Mouse (Mus musculus): Measurements from ENCODE around the gene Dgki. TPM values are rescaled to one million over a fixed set of nuclear protein-coding genes. Genes with fewer than 3 reads are reported as not detected.

Gene Dgki
- polyA plus RNA-seq, 1 experiment from 2014 or later = 0.56 TPM

DNA sequence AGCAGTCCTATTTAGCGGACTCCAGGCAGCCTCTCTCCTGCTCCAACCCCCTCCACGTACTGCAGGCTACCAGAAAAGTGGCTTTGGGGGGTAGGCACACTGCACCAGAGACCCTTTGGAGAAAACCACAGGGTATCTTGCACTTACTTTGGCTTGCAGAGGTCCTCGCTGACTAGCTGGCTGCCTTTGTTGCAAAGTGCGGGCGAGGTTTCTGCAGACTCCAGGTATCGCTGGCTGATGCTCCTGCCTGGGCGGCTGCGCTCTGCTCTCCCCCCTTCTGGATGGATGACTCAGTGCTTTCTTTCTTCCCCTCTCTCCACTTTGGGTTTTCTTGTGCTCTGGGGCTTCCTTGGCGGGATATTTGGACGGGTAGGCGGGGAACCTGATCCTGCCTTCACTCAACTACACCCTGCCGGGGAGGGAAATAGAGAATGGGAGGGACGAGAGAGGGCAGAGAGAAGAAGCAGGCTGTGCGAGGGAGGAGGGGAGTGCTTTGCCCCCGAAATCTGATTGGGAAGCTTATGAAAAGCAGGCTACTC is 490.2 kb downstream of the Dgki start, which contains the start of gene Ptn:
Ptn (minus strand) TSS at position 474 of the 539 bp plus-strand sequence.
- Histone ChIP-seq H3K36me3 (replicated peaks) (peaks cover 23% of the 10 kb centered on the region), H3K27me3 (replicated peaks; ENCODE audit: low read depth, poor library complexity, severe bottlenecking) (no peaks in the 10 kb centered on the region), H3K4me1 (peaks cover 44% of the 10 kb centered on the region), H3K27ac (replicated peaks) (peak within 1 kb of the TSS; percentile 95), H3K9me3 (no peaks in the 10 kb centered on the region), H3K4me3 (peak within 1 kb of the TSS; percentile 77)
- DNase-seq (ENCODE audit: low spot score) = peak; percentile 83
- WGBS = under 1% methylated on average over 15 of the region's 15 CpGs

DNA sequence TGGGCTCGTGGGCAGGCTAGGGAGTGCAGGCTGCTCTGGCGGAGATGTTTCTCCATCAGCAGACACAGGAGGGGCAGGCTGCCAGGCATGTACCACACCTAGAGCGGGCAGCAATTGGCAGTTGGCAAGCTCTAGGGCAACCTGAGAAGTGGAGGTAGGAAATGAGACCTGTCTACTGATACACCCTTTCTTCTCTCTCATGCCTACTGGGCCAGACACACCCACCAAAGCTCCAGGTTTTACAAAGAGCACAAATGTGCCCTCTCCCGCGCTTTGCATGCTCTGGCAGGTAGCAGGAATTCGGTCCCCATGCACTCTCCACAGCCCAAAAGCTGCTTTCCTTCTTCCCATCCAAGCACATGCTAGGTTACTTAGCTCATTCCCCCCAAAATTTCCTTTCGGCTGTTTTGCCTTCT is 490.7 kb downstream of the Dgki start:
- Histone ChIP-seq H3K4me3 (peak overlapping the region; percentile 77), H3K9me3 (no peaks in the 10 kb centered on the region), H3K4me1 (peaks cover 44% of the 10 kb centered on the region), H3K27ac (replicated peaks) (peak overlapping the region; percentile 95), H3K36me3 (replicated peaks) (peaks cover 28% of the 10 kb centered on the region), H3K27me3 (replicated peaks; ENCODE audit: low read depth, poor library complexity, severe bottlenecking) (no peaks in the 10 kb centered on the region)
- peak; percentile 72 for DNase-seq (ENCODE audit: low spot score)
- WGBS = 3% methylated on average over 7 of the region's 7 CpGs

DNA sequence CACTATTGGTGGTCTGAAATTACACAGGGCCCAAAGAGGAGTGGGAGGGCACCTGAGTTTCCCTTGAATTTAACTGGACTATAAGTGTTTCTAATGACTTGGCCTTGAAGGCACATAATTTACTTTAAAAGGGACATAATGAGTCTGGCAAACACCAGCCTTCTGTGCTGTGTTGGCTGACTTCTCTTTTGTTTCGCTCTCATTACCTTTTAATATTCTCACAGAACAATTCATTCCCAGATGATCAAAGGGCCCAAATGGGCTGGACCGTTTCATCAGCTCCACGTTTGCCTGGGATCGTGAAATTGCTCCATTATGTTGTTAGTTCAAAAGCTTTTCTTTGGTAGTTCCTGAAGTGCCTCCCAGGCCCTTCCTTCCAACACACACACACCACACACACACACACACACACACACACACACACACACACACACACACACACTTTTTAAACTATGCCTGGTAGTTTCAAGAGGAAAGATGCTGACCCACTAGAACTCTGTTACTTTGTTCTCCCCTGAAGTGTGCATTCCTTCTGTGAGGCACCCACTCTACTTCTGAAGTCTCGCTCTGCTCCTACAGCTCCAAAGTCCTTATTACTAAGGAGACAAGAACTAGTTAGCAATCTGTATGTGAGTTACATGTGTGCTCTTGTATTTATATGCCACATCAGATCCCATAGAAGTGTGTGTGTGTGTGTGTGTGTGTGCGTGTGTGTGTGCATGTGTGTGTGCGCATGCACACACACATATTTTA is 491.5 kb downstream of the Dgki start:
- no peaks in the 10 kb centered on the region for H3K27me3 ChIP-seq (replicated peaks; ENCODE audit: low read depth, poor library complexity, severe bottlenecking)
- peak overlapping the region; percentile 95 for H3K27ac ChIP-seq (replicated peaks)
- H3K36me3 ChIP-seq (replicated peaks) = peaks cover 35% of the 10 kb centered on the region
- H3K9me3 ChIP-seq = no peaks in the 10 kb centered on the region
- 32% methylated on average over 7 of the region's 7 CpGs for WGBS
- H3K4me3 ChIP-seq = peak overlapping the region; percentile 77
- DNase-seq (ENCODE audit: low spot score) = peak; percentile 39
- H3K4me1 ChIP-seq = peaks cover 44% of the 10 kb centered on the region

DNA sequence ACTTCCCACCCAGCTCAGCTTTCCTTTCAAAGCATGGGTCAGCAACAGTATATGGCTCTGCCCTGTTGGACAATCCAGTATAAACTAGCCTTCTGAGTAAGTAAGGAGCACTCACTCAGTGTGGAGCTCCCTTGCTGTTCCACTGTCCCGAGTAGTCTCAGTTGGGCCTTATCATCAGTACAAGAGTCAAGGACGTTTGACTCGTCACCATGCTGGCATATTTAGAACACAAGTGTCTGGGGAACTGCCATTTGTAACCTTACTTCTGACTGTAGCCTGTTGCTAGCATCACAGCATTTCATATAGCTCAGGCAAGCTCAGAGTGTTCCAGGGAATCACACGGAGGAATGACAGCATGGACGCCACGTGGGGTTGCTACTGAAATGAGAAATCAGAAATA is 493.1 kb downstream of the Dgki start:
- Histone ChIP-seq H3K4me1 (peaks cover 49% of the 10 kb centered on the region), H3K27me3 (replicated peaks; ENCODE audit: low read depth, poor library complexity, severe bottlenecking) (no peaks in the 10 kb centered on the region), H3K36me3 (replicated peaks) (peaks cover 50% of the 10 kb centered on the region), H3K9me3 (no peaks in the 10 kb centered on the region), H3K4me3 (peak overlapping the region; percentile 23; the same call in 1 of the 2 replicates), H3K27ac (replicated peaks) (no peak overlapping the region)
- DNase-seq (ENCODE audit: low spot score) = no peak
- 88% methylated on average over 6 of the region's 6 CpGs for WGBS

DNA sequence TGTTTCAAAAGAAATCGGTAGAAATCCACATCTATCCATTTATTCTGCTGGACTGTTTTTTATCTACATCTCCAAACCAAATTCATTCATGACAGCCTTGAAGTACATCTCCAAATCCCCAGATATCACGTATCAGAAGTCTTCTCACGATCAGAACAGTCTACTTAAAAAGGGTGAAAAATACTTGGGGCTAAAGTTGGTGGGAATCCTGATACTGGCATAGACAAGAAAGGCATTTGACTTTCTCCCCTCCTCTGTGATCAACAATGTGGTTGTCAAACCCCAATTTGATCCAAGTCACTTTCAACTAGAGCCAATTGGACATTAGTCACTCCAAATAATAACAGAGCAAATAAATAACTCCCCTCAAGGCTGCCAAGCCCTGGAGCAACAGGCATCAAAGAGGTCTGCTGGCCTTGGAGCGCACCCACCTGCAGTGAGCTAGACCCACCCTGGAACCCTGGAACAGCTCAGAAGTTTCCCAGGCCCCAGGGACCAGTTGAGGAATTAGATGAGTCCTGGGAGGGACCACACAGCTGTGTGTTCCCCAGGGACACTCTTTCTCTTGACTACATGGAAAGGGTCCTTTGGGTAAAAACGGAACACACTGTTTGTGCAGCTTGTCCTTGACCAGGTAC is 499.6 kb downstream of the Dgki start:
- no peak overlapping the region for H3K4me3 ChIP-seq
- peaks cover 76% of the 10 kb centered on the region for H3K36me3 ChIP-seq (replicated peaks)
- no peak overlapping the region for H3K27ac ChIP-seq (replicated peaks)
- peaks cover 15% of the 10 kb centered on the region for H3K4me1 ChIP-seq
- no peaks in the 10 kb centered on the region for H3K9me3 ChIP-seq
- no peaks in the 10 kb centered on the region for H3K27me3 ChIP-seq (replicated peaks; ENCODE audit: low read depth, poor library complexity, severe bottlenecking)
- 86% methylated on average over 5 of the region's 5 CpGs for WGBS
- no peak for DNase-seq (ENCODE audit: low spot score)

DNA sequence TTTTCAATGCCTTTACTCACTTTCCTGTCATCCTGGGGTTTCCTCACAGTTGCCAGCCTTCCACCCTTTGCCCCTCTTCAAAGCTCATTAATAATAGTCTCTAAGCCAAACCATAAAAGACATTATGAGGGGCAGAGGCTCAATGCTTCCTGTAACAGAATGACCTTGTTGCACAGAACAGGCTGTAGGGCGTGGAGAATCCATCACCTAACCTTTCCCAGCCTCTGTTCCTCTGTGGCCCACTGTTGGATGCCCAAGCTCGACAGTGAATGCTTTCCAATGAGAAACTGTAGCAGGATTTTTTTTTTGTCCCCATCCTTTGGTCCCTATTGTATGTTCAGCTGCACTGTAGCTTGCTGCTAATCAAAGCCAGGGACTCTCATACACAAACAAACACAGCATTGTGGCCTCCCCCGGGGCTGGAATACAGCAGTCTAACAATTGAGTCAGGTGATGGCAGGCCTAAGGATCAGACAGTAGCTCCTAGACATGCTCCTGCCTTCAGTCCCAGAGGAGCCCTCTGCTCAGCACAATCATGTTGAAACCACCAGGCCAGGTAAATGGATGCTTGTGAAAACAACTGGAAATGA is 502.8 kb downstream of the Dgki start:
- H3K4me3 ChIP-seq = no peak overlapping the region
- H3K9me3 ChIP-seq = no peaks in the 10 kb centered on the region
- no peak for DNase-seq (ENCODE audit: low spot score)
- no peak overlapping the region for H3K27ac ChIP-seq (replicated peaks)
- H3K4me1 ChIP-seq = peaks cover 9% of the 10 kb centered on the region
- H3K27me3 ChIP-seq (replicated peaks; ENCODE audit: low read depth, poor library complexity, severe bottlenecking) = no peaks in the 10 kb centered on the region
- peaks cover 60% of the 10 kb centered on the region for H3K36me3 ChIP-seq (replicated peaks)
- WGBS = 39% methylated on average over 3 of the region's 3 CpGs

Other genes with a start within 250 kb of the Dgki start
- 12.4 and 12.5 TPM in 2 replicates for gene Creb3l2, start 142.0 kb upstream of the Dgki start, polyA plus RNA-seq (2016; fragmentation: Nextera tagmentation; extraction: Ambion mirVana)
- not detected in 2 replicates for gene Akr1d1, start 230.0 kb upstream of the Dgki start, polyA plus RNA-seq (2016; fragmentation: Nextera tagmentation; extraction: Ambion mirVana)